Mouse (Mus musculus): Measurements from ENCODE around the gene Ctu2.
A peak's percentile ranks its signal among the peaks of the same experiment; 100 is the strongest.

Ctu2 gene

GRCm38 (mm10) chr8:122526526-122527170, 50.7 kb downstream of the Ctu2 start:
- no peaks in the 10 kb centered on the region for H3K27me3 ChIP-seq (ENCODE audit: insufficient read depth, low read length)
- peaks cover 88% of the 10 kb centered on the region for H3K4me1 ChIP-seq (replicated peaks; ENCODE audit: low read depth, low read length)
- H3K36me3 ChIP-seq (ENCODE audit: insufficient read depth, low read length), result peaks cover 57% of the 10 kb centered on the region
- peak overlapping the region; percentile 73 for H3K4me3 ChIP-seq (replicated peaks; ENCODE audit: low read length)
- no peaks in the 10 kb centered on the region for H3K9me3 ChIP-seq (ENCODE audit: low read length)
- TF ChIP-seq POU5F1 (IDR thresholded peaks at IDR 0.05; ENCODE audit: borderline replicate concordance, low read length) (no peak), NANOG (IDR thresholded peaks at IDR 0.05; ENCODE audit: borderline replicate concordance, low read length) (no peak), CTCF (conservative IDR thresholded peaks at IDR 0.05; ENCODE audit: low read length) (no peak)

- Histone ChIP-seq H3K4me1 (replicated peaks; ENCODE audit: low read depth, low read length) (peaks cover 90% of the 10 kb centered on the region), H3K36me3 (ENCODE audit: insufficient read depth, low read length) (peaks cover 65% of the 10 kb centered on the region), H3K4me3 (replicated peaks; ENCODE audit: low read length) (no peak overlapping the region), H3K9me3 (ENCODE audit: low read length) (no peaks in the 10 kb centered on the region), H3K27me3 (ENCODE audit: insufficient read depth, low read length) (no peaks in the 10 kb centered on the region)
- no peak for TF ChIP-seq POU5F1 (IDR thresholded peaks at IDR 0.05; ENCODE audit: borderline replicate concordance, low read length)
- TF ChIP-seq NANOG (IDR thresholded peaks at IDR 0.05; ENCODE audit: borderline replicate concordance, low read length), result no peak
- no peak for TF ChIP-seq CTCF (conservative IDR thresholded peaks at IDR 0.05; ENCODE audit: low read length)
These were observed 52.0 kb downstream of the Ctu2 start for GRCm38 (mm10) chr8:122527937-122528336.

- H3K36me3 ChIP-seq (ENCODE audit: insufficient read depth, low read length), result peaks cover 66% of the 10 kb centered on the region
- H3K4me1 ChIP-seq (replicated peaks; ENCODE audit: low read depth, low read length), result peaks cover 90% of the 10 kb centered on the region
- H3K9me3 ChIP-seq (ENCODE audit: low read length), result no peaks in the 10 kb centered on the region
- H3K27me3 ChIP-seq (ENCODE audit: insufficient read depth, low read length), result no peaks in the 10 kb centered on the region
- TF ChIP-seq POU5F1 (IDR thresholded peaks at IDR 0.05; ENCODE audit: borderline replicate concordance, low read length) (no peak), NANOG (IDR thresholded peaks at IDR 0.05; ENCODE audit: borderline replicate concordance, low read length) (no peak), CTCF (conservative IDR thresholded peaks at IDR 0.05; ENCODE audit: low read length) (no peak)
- no peak overlapping the region for H3K4me3 ChIP-seq (replicated peaks; ENCODE audit: low read length)
These were observed 53.2 kb downstream of the Ctu2 start for GRCm38 (mm10) chr8:122529159-122529558.

- TF ChIP-seq POU5F1 (IDR thresholded peaks at IDR 0.05; ENCODE audit: borderline replicate concordance, low read length) (no peak), NANOG (IDR thresholded peaks at IDR 0.05; ENCODE audit: borderline replicate concordance, low read length) (no peak), CTCF (conservative IDR thresholded peaks at IDR 0.05; ENCODE audit: low read length) (no peak)
- Histone ChIP-seq H3K4me3 (replicated peaks; ENCODE audit: low read length) (0 out of 2 replicates have a peak overlapping the region, but pooled peaks have one; percentile 13), H3K36me3 (ENCODE audit: insufficient read depth, low read length) (peaks cover 64% of the 10 kb centered on the region), H3K27me3 (ENCODE audit: insufficient read depth, low read length) (no peaks in the 10 kb centered on the region), H3K4me1 (replicated peaks; ENCODE audit: low read depth, low read length) (peaks cover 71% of the 10 kb centered on the region), H3K9me3 (ENCODE audit: low read length) (no peaks in the 10 kb centered on the region)
These were observed 55.4 kb downstream of the Ctu2 start for GRCm38 (mm10) chr8:122531312-122531711.
